Mouse (Mus musculus) stomach, embryonic 16.5 days (tissue): Measurements from ENCODE around the gene Fscn1. TPM values are rescaled to one million over a fixed set of nuclear protein-coding genes. Genes with fewer than 3 reads are reported as not detected.

Experiments used
- ATAC-seq: fragments of 200-750 bp; cut with Nextera tagmentation; 2 replicates; pipeline ENCODE4 v1.8.0; 2017; ENCODE audit warnings: moderate number of reproducible peaks, moderate TSS enrichment; ENCODE audit not compliant: insufficient read depth, low FRiP score
- H3K27ac ChIP-seq: fragments of 300-500 bp; sonication (generic); 2 replicates; pipeline ENCODE4 v1.5.1; 2014; ENCODE audit warnings: low read length
- H3K27me3 ChIP-seq: fragments of 300-500 bp; sonication (generic); 2 replicates; pipeline ENCODE4 v1.6.1; 2014; ENCODE audit warnings: low read length, control low read depth, mixed read lengths; ENCODE audit not compliant: control insufficient read depth, insufficient read depth
- H3K36me3 ChIP-seq: fragments of 300-500 bp; sonication (generic); 2 replicates; pipeline ENCODE4 v1.6.1; 2014; ENCODE audit warnings: low read length; ENCODE audit not compliant: control insufficient read depth, insufficient read depth
- H3K4me1 ChIP-seq: fragments of 300-500 bp; sonication (generic); 2 replicates; pipeline ENCODE4 v1.6.1; 2014; ENCODE audit warnings: low read length, control low read depth, mixed read lengths; ENCODE audit not compliant: control insufficient read depth, insufficient read depth
- H3K4me2 ChIP-seq: fragments of 300-500 bp; sonication (generic); 2 replicates; pipeline ENCODE4 v1.6.1; 2014; ENCODE audit warnings: low read depth, low read length, mixed read lengths
- H3K4me3 ChIP-seq: fragments of 300-500 bp; sonication (generic); replicated peaks from 2 replicates; pipeline ENCODE4 v1.5.1; 2014; ENCODE audit warnings: mild to moderate bottlenecking, low read length
- H3K9ac ChIP-seq: fragments of 300-500 bp; sonication (generic); 2 replicates; pipeline ENCODE4 v1.6.1; 2014; ENCODE audit warnings: low read length
- H3K9me3 ChIP-seq: fragments of 300-500 bp; sonication (generic); replicated peaks from 2 replicates; pipeline ENCODE4 v1.6.1; 2016; ENCODE audit warnings: low read length, control low read depth; ENCODE audit not compliant: control insufficient read depth
- WGBS: fragments of 180-500 bp; shearing (Covaris S2); extraction: QIAGEN DNeasy Blood & Tissue Kit; methylation state at CpG from one replicate; pipeline ENCODE4 v1.1.7; 2014; 5-methylcytosine and 5-hydroxymethylcytosine counted together
- polyA plus RNA-seq: library from polyadenylated mRNA; unstranded; fragments of >200 nt; fragmentation: Nextera tagmentation; extraction: Ambion mirVana; gene quantifications from 2 replicates; pipeline ENCODE4 v1.2.1, GENCODE M21; 2015

Fscn1 gene
- polyA plus RNA-seq, 1 experiment from 2014 or later: 161 TPM

- Histone ChIP-seq H3K36me3 (no peaks in the 10 kb centered on the region), H3K4me2 (no peak overlapping the region), H3K9me3 (no peaks in the 10 kb centered on the region), H3K27ac (no peak overlapping the region), H3K4me3 (no peak overlapping the region), H3K4me1 (peaks cover 25% of the 10 kb centered on the region), H3K9ac (no peak overlapping the region), H3K27me3 (no peaks in the 10 kb centered on the region)
- 84% methylated on average over 9 of the region's 9 CpGs for WGBS
- ATAC-seq: no peak
Measured at GRCm38 (mm10) chr5:142931241-142931745, 28.9 kb upstream of the Fscn1 start.

GRCm38 (mm10) chr5:142932084-142932685, 28.0 kb upstream of the Fscn1 start:
- WGBS: 16% methylated on average over 9 of the region's 9 CpGs
- ATAC-seq: peak; percentile 45; the same call in 1 of the 2 replicates
- Histone ChIP-seq H3K9ac (peak overlapping the region; percentile 60), H3K27ac (peak overlapping the region; percentile 38; the same call in 1 of the 2 replicates), H3K4me2 (peak overlapping the region; percentile 38), H3K4me3 (no peak overlapping the region), H3K27me3 (no peaks in the 10 kb centered on the region), H3K9me3 (no peaks in the 10 kb centered on the region), H3K4me1 (peaks cover 16% of the 10 kb centered on the region), H3K36me3 (no peaks in the 10 kb centered on the region)

- Histone ChIP-seq H3K4me2 (no peak overlapping the region), H3K27ac (no peak overlapping the region), H3K4me1 (peaks cover 12% of the 10 kb centered on the region), H3K9me3 (no peaks in the 10 kb centered on the region), H3K9ac (peak overlapping the region; percentile 60; the same call in 1 of the 2 replicates), H3K27me3 (no peaks in the 10 kb centered on the region), H3K4me3 (no peak overlapping the region), H3K36me3 (no peaks in the 10 kb centered on the region)
- WGBS: 70% methylated on average over 8 of the region's 8 CpGs
- no peak for ATAC-seq
Measured at GRCm38 (mm10) chr5:142932731-142933130, 27.4 kb upstream of the Fscn1 start.

GRCm38 (mm10) chr5:142935642-142936335, 24.4 kb upstream of the Fscn1 start:
- peak; percentile 38; the same call in 1 of the 2 replicates for ATAC-seq
- Histone ChIP-seq H3K36me3 (no peaks in the 10 kb centered on the region), H3K27ac (no peak overlapping the region; the same call in 1 of the 2 replicates), H3K27me3 (no peaks in the 10 kb centered on the region), H3K4me1 (peaks cover 4% of the 10 kb centered on the region; the same call in 1 of the 2 replicates), H3K4me3 (peak overlapping the region; percentile 19; the same call in 1 of the 2 replicates), H3K4me2 (peak overlapping the region; percentile 51), H3K9me3 (no peaks in the 10 kb centered on the region; the same call in 1 of the 2 replicates), H3K9ac (peak overlapping the region; percentile 58)
- 19% methylated on average over 13 of the region's 13 CpGs for WGBS

- peak; percentile 52; the same call in 1 of the 2 replicates for ATAC-seq
- H3K4me2 ChIP-seq: peak overlapping the region; percentile 51
- no peaks in the 10 kb centered on the region for H3K36me3 ChIP-seq
- H3K4me1 ChIP-seq: peaks cover 4% of the 10 kb centered on the region; the same call in 1 of the 2 replicates
- H3K4me3 ChIP-seq: peak overlapping the region; percentile 19; the same call in 1 of the 2 replicates
- no peaks in the 10 kb centered on the region for H3K27me3 ChIP-seq
- no peak overlapping the region; the same call in 1 of the 2 replicates for H3K27ac ChIP-seq
- no peaks in the 10 kb centered on the region; the same call in 1 of the 2 replicates for H3K9me3 ChIP-seq
- WGBS: 4% methylated on average over 17 of the region's 17 CpGs
- H3K9ac ChIP-seq: peak overlapping the region; percentile 58
Measured at GRCm38 (mm10) chr5:142936336-142936719, 23.8 kb upstream of the Fscn1 start.

- Histone ChIP-seq H3K9me3 (no peaks in the 10 kb centered on the region; the same call in 1 of the 2 replicates), H3K36me3 (no peaks in the 10 kb centered on the region), H3K27me3 (no peaks in the 10 kb centered on the region), H3K9ac (0 out of 2 replicates have a peak overlapping the region, but pooled peaks have one; percentile 20), H3K4me1 (no peaks in the 10 kb centered on the region; the same call in 1 of the 2 replicates), H3K27ac (no peak overlapping the region), H3K4me3 (no peak overlapping the region), H3K4me2 (no peak overlapping the region)
- peak; percentile 18; the same call in 1 of the 2 replicates for ATAC-seq
- 33% methylated on average over 19 of the region's 19 CpGs for WGBS
Measured at GRCm38 (mm10) chr5:142937956-142938727, 22.0 kb upstream of the Fscn1 start.

GRCm38 (mm10) chr5:142940393-142940792, 19.8 kb upstream of the Fscn1 start:
- 57% methylated on average over 2 of the region's 2 CpGs for WGBS
- Histone ChIP-seq H3K4me3 (no peak overlapping the region), H3K4me1 (peaks cover 3% of the 10 kb centered on the region; the same call in 1 of the 2 replicates), H3K9ac (no peak overlapping the region), H3K27me3 (no peaks in the 10 kb centered on the region), H3K9me3 (no peaks in the 10 kb centered on the region; the same call in 1 of the 2 replicates), H3K27ac (no peak overlapping the region), H3K36me3 (no peaks in the 10 kb centered on the region), H3K4me2 (no peak overlapping the region)
- ATAC-seq: no peak

GRCm38 (mm10) chr5:142944979-142945682, 15.0 kb upstream of the Fscn1 start:
- Histone ChIP-seq H3K9ac (no peak overlapping the region), H3K4me3 (no peak overlapping the region), H3K4me1 (0 out of 2 replicates have a peak, but pooled peaks cover 3% of the 10 kb centered on the region), H3K9me3 (no peaks in the 10 kb centered on the region; the same call in 1 of the 2 replicates), H3K36me3 (no peaks in the 10 kb centered on the region), H3K27me3 (no peaks in the 10 kb centered on the region), H3K27ac (peak overlapping the region; percentile 49; the same call in 1 of the 2 replicates), H3K4me2 (no peak overlapping the region)
- WGBS: 57% methylated on average over 8 of the region's 8 CpGs
- peak; percentile 74 for ATAC-seq
